Mouse (Mus musculus): ENCODE results near the gene Ppp1r9a.

DNA sequence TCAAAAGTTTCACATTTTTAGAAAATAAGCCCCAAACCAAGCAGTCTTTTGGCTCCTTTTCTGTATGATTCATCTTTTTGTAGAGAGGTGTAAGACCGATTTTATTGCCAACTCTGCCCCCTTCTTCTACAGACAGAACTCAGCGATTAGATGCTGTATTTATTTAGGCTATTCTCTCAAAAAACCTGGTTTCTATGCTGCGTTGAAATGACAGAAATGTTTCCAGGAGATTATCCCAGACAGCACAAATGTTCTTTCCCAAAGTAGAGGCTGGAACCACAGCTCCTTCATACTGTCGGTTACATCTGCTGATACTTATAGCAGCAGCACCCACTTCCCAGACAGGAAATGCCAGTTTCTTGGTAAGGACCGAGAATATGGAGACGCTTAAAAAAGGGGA, 2.8 kb upstream of the Ppp1r9a start:
- TF ChIP-seq TCF12 (IDR thresholded peaks at IDR 0.05; ENCODE audit: low read depth, low read length) (no peak), ZMIZ1 (IDR thresholded peaks at IDR 0.05; ENCODE audit: low read depth, low read length) (no peak), ZC3H11A (IDR thresholded peaks at IDR 0.05; ENCODE audit: low read depth, low read length) (no peak), CTCF (IDR thresholded peaks at IDR 0.05 in 2 of 3, conservative IDR thresholded peaks at IDR 0.05 in 1 of 3; ENCODE audit: control insufficient read depth in 1 of 3, insufficient read depth in 1 of 3, low read depth in 2 of 3, low read length in 3 of 3, poor library complexity in 1 of 3, severe bottlenecking in 1 of 3) (no peak), EP300 (IDR thresholded peaks at IDR 0.05; ENCODE audit: low read depth in 1 of 2, low read length in 2 of 2) (no peak), POLR2A (IDR thresholded peaks at IDR 0.05; ENCODE audit: control insufficient read depth in 1 of 2, insufficient read depth in 1 of 2, low read depth in 1 of 2, low read length in 2 of 2, poor library complexity in 1 of 2) (no peak), MYB (IDR thresholded peaks at IDR 0.05; ENCODE audit: low read depth, low read length) (no peak)
